Mouse (Mus musculus): Measurements from ENCODE around the gene Gm47969.
"Not testable (repeated sequence)": the region's sequence is repeated elsewhere in the genome, so short reads cannot be mapped to it uniquely, and the experiment has no call there.

Gene Gm47969

DNA sequence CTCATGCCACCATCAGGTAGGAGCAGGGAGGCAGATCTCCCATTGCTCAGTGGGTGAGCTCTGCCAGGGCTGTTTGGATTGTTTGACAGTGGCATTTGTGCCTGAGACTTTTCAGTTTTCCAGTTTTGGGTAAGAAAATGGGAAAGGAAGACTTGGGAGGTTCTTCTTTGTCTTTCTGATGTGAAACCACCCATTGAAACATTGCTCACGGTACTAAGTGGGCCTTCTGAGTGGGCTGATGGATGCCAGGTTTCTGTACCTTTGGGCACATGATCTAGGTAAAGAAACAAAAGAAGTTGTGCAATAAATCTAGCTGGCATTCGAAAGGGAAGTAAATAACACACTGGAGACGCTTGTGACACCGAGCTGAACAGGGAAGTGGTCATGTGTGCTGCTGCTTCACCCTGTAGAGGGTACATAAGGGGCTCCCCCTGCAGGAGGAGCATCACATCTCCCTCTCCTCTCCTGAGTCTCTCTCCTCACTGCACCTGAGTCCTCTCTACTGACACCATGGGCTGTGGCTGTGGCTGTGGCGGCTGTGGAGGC, at the start of gene Gm47969:
Gm47969 (plus strand) TSS at position 51 of the 546 bp plus-strand sequence.
- DNase-seq (ENCODE audit: extremely low read depth, low read depth, low spot score): no peak

DNA sequence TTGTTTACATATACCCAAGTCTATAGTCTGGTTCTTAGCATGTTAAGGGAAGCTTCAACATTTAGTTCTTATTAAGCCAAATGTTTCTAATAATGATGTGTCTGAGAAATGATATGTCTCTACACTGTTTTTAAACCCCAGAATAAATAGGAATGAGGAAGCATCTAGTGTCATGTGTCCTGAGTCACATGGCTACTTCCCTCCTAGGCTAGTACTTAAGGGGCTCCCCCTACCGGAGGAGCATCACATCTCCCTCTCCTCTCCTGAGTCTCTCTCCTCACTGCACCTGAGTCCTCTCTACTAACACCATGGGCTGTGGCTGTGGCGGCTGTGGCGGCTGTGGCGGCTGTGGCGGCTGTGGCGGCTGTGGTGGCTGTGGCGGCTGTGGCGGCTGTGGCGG, 44.4 kb upstream of the Gm47969 start, which contains the start of gene Gm47959:
Gm47959 (plus strand) TSS at position 243 of the 400 bp plus-strand sequence.
- not testable (repeated sequence) for DNase-seq (ENCODE audit: extremely low read depth, low read depth, low spot score)

DNA sequence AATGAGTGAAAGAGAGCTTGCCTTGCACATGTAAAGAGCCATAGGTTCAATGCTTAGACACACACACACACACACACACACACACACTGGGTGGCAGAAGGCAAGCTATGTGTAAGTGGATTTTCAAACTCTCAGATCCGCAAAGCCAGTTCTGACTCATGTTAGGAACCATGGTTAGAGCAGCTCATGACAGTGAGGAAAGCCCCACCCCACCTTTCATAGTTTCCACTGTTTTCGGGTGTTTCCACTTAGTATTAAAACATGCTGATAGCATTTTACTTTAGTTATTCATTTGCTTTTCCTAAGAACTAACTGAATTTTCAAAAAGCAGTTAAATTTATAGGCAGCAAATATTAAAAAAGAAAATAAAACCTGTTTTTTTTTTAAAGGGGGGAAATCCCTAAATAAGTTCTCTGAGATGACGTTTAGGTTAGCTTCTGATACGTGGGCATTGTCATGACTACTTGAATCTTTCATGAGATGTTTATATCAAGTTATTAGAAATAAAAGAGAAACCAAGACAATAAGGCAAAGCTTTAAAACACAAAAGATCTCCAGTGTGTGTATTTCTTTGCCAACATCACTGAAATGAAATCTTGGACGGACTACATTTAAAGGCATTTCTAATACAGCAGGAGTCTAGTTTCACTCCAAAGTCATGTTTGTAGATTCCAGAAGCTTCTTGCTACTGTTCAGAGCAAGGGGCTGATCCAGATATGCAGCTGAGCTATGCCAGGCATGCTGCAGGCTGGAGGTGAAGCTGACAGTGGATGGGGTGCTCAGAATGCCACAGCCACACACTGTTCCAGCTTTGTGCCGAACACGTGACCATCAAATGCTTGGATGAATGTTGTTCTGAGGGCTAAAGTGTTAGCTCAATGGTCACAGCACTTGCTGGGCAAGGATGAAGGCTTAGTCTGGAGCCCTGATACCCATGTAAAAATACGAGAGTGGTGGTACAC, 38.2 kb upstream of the Gm47969 start:
- DNase-seq (ENCODE audit: extremely low read depth, low read depth, low spot score): no peak

DNA sequence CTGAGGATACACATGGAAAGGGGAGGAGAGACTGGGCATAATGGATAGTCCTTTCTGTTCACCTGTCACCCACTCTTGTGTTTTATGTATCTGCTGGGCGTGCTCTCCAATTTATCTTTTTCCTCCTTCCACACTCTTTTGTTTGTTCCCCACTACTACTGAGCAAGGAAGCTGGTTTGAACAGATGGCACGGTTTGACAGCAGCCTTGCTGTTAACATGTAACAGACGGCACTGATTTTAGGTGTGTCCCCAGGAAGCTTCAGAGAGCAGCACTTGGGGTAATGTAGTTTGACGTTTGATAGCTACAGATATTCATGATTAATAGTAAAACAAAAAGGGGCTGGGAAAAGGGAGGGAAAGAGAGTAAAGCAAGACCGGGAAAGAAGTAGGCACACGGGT, 37.3 kb upstream of the Gm47969 start:
- no peak for DNase-seq (ENCODE audit: extremely low read depth, low read depth, low spot score)

DNA sequence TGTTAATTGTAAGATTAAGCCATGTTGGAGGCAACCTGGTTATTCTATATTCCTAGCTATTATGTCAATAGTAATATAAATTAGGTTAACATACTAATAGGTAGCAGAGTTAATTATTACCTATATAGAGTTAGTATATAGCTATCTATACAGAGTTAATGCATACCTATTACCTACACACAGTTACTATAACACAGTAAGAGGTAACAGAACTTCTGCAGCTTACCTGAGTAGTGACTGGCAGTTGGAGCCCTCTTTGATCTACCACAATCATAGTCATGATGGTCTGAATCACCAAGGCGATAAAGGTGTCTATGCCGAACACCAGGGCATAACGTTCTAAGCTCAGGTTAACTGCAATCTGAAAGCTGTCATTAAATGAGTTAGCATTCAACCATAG, 30.3 kb upstream of the Gm47969 start:
- DNase-seq (ENCODE audit: extremely low read depth, low read depth, low spot score): no peak

DNA sequence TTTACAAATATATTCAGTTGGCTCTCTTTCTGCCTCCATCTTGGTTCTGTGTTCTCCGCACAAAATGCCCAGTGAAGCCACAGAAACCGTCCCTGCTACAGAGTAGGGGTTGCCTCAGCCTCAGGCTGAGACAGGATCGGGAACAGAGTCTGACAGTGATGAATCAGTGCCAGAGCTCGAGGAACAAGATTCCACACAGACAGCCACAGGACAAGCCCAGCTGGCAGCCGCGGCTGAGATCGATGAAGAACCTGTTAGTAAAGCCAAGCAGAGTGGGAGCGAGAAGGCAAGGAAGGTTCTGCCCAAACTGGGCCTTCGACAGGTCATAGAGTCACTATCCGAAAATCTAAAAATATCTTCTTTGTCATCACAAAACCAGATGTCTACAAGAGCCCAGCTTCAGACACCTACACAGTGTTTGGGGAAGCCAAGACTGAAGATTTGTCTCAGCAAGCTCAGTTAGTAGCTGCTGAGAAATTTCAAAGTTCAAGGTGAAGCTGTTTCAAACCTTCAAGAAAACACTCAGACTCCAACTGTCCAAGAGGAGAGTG, 29.3 kb upstream of the Gm47969 start:
- DNase-seq (ENCODE audit: extremely low read depth, low read depth, low spot score): no peak

DNA sequence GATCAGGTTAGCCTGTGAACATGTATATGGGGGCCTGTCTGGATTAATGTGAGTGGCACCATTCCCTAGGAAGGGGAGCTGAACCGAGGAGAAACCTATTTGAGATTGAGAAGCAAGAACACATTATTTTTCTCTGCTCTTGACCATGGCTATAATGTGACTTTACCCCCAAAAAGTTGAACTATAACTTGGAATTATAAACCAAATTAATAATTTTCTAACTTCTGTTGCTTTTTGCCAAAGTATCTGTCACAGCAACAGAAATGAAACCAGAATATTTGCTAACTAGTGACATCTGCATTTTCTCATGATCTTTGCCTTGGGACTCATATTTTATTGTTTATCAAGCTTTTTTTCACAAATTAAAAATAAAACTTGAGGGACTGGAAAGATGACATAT, 28.2 kb upstream of the Gm47969 start:
- no peak for DNase-seq (ENCODE audit: extremely low read depth, low read depth, low spot score)

DNA sequence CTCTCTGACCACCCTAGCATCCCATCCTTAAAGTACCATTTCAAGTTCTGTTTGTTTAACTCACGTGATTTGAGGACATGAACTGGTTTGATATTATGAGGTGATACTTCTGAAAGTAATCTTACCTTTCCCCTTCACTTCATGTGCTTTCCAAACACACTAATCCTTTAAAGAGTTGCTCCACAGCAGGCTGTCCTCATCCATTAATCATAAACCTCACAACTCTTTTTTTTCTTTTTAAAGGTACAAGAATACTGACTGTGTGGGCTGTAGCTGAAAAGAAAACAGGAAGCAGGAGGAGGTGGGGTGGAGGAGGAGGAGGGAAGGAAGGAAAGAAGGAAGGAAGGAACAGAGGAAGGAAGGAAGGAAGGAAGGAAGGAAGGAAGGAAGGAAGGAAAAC, 12.8 kb upstream of the Gm47969 start:
- DNase-seq (ENCODE audit: extremely low read depth, low read depth, low spot score): no peak

DNA sequence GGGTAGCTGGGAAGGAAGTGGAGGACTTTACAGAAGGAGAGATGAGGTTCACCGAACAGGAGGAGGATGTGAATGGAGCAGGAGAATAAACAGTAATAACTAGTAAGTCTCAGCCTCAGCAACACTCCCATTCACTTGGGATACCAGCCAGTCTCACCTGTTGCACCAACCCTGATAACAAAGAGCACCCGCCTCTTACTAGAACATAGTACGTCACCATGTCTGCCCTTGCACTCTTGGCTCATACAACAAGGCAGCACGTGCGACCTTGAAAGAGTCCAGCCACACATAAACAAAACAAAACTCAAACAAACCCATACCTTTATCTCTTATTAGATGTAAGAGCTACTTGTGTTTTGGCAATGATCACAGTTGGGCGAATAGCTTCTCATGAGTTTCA, 12.2 kb upstream of the Gm47969 start:
- DNase-seq (ENCODE audit: extremely low read depth, low read depth, low spot score): no peak

DNA sequence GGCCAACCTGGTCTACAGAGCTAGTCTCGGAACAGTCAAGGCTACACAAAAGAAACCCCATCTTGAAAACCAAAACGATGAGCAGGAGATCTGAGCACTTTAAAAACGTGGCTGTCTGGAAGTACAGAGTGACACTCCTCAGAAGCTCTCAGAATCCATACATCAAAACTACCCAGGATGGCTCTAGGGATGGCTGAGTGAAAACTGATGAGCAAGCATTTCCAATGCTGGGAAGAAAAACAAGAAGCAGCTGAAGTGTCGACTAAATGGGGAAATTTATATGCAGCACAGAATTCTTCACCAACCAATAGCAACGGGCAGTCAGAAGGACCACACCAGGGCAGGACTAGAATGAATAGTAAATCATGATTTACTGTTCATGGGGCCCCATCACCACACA, 10.2 kb upstream of the Gm47969 start:
- DNase-seq (ENCODE audit: extremely low read depth, low read depth, low spot score): no peak

DNA sequence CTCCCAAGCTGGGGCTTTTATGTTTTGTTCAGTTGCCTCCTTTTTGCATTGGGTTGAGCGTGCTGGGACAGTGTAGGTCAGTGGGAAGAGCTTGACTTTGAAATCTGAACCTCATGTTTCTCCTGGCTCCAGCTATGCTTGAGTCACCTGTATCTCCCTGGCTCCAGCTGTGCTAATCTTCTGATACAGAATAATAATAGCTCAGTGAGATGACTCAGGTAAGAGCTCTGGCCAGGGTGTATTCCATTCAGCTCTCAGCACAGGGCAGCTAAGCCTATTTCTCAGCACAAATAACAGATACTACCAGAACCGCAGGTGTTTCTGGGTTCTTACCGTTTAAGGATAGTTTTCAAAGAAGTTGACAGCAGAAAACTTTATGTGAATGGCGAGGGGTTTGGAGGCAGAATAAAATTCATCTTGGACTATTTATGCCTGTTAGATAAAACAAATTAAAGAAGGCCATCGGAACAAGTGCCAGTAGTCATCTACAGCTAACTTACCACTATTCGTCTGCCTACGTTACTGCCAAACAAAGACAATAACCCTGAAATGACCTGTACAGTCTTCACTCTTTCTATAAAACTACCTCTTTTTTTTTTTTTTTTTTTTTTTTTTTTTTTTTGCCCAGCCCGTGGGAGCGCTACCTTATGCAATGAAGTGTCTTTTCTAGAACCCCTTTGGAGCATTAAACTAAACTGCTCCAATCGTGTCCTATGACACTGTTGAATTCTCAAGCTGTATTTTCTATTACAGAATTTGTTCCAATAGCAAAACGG, 7.7 kb upstream of the Gm47969 start:
- no peak for DNase-seq (ENCODE audit: extremely low read depth, low read depth, low spot score)

DNA sequence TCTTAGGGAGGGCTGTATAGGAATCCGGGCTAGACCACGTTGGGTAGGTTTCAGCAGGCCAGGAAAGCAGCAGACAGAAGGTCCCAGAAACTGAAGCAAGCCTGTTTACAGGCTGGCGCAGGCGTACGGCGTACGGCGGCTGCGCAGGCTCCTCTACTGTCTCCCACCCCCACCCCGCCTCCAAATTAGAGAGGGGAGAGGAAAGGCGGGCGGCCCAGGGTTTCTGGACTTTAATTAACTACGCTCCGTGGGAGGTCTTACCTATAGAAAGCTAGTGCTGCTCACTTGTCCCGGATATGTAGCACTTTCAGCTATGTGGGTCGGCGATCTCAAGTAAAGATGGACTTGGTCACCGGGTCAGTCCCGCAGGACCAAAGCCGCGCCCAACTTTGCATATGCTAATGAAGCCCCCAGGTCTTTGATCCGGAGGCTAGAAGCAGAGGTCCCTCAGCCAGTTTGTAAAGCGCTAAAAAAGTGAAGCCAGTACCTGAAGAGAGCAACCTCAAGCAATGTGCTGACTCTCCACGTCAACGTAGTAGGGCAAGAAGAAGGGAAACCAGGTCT, 6.5 kb upstream of the Gm47969 start, which contains the start of gene Slc19a3:
Slc19a3 (minus strand) TSS at position 340 of the 564 bp plus-strand sequence.
- DNase-seq (ENCODE audit: extremely low read depth, low read depth, low spot score): no peak

DNA sequence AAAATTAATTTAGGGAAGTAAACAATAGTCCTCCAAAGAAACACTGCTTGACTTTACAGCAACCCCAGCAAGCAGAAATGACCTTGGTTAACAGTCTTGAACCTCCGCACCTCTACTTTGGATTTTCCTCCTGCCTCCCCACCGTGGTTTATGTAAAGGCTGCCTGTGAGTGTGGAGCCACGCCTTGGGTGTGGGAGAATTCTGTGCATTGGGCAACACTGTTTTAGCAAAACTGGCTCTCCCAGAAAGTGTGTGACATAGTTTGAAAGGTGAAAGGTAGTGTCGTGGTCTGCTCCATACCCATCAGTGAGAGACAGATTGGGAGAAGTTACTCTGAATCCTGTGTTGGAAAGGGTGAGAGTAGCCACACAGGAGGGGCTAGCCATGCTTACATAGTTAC, 5.7 kb upstream of the Gm47969 start:
- no peak for DNase-seq (ENCODE audit: extremely low read depth, low read depth, low spot score)

DNA sequence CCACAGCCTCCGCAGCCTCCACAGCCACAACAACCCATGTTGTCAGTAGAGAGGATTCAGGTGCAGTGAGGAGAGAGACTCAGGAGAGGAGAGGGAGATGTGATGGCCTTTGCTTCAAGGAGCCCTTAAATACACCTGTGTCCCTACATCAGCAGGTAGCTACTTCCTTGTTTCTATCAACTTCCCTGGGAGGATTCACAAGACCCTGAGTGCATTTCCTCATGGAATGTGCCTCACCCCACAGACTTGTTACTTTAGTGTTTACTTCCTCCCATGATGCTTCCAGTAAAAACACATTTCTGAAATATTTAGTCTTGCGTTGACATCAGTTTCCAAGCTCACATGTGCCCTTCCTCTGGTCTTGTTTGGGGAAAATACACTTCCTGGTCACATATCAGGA, 2.4 kb upstream of the Gm47969 start, which contains the start of gene Krtap28-10:
Krtap28-10 (minus strand) TSS at position 101 of the 400 bp plus-strand sequence.
- no peak for DNase-seq (ENCODE audit: extremely low read depth, low read depth, low spot score)

DNA sequence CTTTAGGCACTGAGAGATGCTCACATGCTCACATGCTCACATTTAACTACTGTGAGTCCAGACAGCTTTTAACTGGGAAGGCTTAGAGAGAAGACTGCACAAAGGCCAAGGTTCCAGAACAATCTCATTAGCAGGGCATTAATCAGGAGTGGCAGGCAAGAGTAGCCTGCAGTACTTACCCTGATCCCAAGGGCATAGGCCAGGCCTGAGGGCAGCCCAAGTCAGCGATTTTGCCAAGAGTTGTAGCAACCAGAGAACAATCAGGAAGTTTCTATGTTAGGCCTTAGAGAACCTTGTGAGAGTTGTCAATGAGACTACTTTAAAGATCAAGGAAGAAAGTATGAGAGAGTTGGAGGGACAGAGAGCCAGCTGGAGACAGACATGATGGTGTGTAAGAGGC, 13.7 kb downstream of the Gm47969 start:
- no peak for DNase-seq (ENCODE audit: extremely low read depth, low read depth, low spot score)

DNA sequence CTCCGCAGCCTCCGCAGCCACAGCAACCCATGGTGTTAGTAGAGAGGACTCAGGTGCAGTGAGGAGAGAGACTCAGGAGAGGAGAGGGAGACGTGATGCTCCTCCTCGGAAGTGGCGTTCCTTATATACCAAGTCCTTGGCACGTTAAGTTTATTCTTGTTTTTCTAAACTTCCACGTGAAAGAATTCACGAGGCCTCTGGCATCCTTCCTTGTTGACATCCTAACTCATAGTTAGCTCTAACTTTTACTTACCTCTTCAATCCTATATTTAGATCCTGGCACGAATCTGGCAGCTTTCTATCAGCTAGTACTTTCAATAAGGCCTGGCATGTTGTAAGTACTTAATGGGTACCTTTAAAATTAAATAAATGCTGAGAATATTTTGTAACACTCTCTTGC, 14.5 kb downstream of the Gm47969 start, which contains the start of gene A030005K14Rik:
A030005K14Rik (minus strand) TSS at position 101 of the 400 bp plus-strand sequence.
- DNase-seq (ENCODE audit: extremely low read depth, low read depth, low spot score): no peak

DNA sequence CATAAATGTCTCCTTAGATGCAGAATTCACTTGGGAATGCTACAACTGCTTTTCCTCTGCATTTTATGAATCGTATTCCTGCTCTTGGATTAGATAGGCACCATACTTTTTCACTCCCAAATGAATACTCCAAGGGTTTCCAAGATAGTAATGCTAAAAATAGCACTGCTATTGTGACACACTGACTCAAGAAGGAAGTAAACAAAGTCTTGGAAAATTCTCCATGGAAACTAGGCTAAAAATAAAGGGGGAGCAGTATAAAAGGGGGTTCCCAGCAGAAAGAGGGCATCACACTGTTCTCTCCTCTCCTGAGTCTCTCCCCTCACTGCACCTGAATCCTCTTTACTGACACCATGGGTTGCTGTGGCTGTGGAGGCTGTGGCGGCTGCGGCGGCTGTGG, 15.9 kb downstream of the Gm47969 start, which contains the start of gene Krtap28-13:
Krtap28-13 (plus strand) TSS at position 288 of the 400 bp plus-strand sequence.
- no peak for DNase-seq (ENCODE audit: extremely low read depth, low read depth, low spot score)

DNA sequence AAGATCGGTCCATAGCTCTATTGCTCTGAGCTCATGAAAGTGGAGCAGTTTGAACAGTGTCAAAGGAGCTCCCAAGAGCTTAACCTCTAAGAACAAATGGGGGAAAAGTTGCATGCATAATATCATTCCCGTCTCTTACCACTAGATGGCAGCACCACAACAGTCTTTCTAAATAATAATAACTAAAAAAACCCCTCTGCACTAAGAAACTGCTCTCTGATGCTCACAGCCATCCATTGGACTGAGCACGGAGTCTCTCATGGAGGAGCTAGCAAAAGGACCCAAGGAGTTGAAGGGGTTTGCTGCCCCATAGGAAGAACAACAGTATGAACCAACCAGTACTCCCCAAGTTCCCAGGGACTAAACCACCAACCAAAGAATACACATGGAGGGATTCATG, 20.1 kb downstream of the Gm47969 start:
- no peak for DNase-seq (ENCODE audit: extremely low read depth, low read depth, low spot score)

DNA sequence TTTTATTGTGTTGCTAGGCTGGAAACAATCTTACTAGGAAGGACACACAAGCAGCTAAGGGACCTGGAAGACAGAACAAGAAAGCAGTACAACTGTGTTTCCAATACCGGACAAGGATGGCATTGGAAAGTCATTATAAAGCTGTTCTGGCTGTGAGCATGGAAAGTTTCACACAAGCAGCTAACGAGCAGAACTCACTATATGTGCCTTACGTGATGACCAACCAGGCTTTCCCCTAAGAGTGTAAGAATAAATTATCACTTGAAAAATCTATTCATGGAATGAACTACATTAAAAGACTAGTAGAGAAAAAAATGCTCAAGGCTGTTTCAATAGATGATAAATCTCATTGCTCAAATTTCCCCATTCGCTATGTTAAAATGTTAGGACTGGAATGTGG, 21.8 kb downstream of the Gm47969 start:
- no peak for DNase-seq (ENCODE audit: extremely low read depth, low read depth, low spot score)

DNA sequence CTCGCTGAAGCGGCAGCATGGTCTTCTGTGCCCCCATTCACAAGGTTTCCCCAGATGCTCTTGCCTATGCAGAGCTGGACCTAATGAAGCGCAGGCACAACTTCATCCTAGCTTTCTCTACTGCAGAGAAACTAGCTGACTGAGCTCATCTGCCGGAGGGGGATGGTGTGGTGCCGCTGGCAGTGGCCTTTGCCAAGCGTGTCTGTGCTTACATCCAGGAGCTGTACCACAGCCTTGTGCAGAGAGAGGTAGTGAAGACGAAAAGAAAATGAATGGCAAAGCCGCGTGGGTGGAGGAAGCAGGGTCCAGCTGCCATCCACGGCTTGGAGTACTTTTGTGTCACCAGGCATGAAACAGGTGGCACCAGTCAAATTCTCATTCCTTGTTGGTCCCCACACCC, 22.5 kb downstream of the Gm47969 start:
- DNase-seq (ENCODE audit: extremely low read depth, low read depth, low spot score): no peak

Measured in fat pad, adult 2 months (tissue).